Mouse (Mus musculus) G1E (cell line): ENCODE data around the gene Igfbp1. TPM values are rescaled to one million over a fixed set of nuclear protein-coding genes. Genes with fewer than 3 reads are reported as not detected.

ENCODE experiments used
- ATAC-seq: 2 replicates; pipeline ENCODE4 v1.8.0; 2016; ENCODE audit warnings: mild to moderate bottlenecking; ENCODE audit not compliant: insufficient number of reproducible peaks, poor library complexity, low FRiP score, severe bottlenecking; ENCODE audit errors: extremely low read depth
- DNase-seq: peaks from one replicate; pipeline ENCODE4 v3.0.0; 2012; ENCODE audit warnings: low spot score
- H3K27me3 ChIP-seq: 2 replicates; pipeline ENCODE4 v1.6.1; 2012; ENCODE audit warnings: mild to moderate bottlenecking, low read length, inconsistent platforms; ENCODE audit not compliant: insufficient read depth
- H3K36me3 ChIP-seq: replicated peaks from 2 replicates; pipeline ENCODE3; 2012; ENCODE audit warnings: mild to moderate bottlenecking, inconsistent platforms
- H3K4me1 ChIP-seq: 2 replicates; pipeline ENCODE4 v1.6.1; 2012; ENCODE audit warnings: low read depth, low read length, inconsistent platforms, mixed read lengths; ENCODE audit not compliant: insufficient read depth
- H3K4me3 ChIP-seq: 2 replicates; pipeline ENCODE4 v1.5.1; 2012; ENCODE audit warnings: low read depth, mild to moderate bottlenecking, inconsistent platforms, low read length, moderate library complexity, mixed read lengths
- H3K9me3 ChIP-seq: replicated peaks from 2 replicates; pipeline ENCODE4 v1.6.1; 2012; ENCODE audit warnings: inconsistent platforms
- CTCF ChIP-seq: IDR thresholded peaks from 2 replicates; pipeline ENCODE4 v1.5.1; 2012; ENCODE audit warnings: low read depth, low read length, inconsistent platforms, mixed read lengths
- GATA1 ChIP-seq: IDR thresholded peaks from 2 replicates; pipeline ENCODE4 v1.6.1; 2012; ENCODE audit warnings: borderline replicate concordance, low read length, inconsistent platforms, mixed read lengths
- GATA2 ChIP-seq: IDR thresholded peaks from 2 replicates; pipeline ENCODE4 v1.6.1; 2012; ENCODE audit warnings: low read depth, low read length, inconsistent platforms, borderline replicate concordance
- POLR2AphosphoS5 ChIP-seq: IDR thresholded peaks from 2 replicates; pipeline ENCODE4 v1.6.1; 2012; ENCODE audit warnings: low read depth, low read length, inconsistent platforms; ENCODE audit not compliant: insufficient replicate concordance
- TAL1 ChIP-seq: conservative IDR thresholded peaks from 2 replicates; pipeline ENCODE4 v1.6.1; 2012; ENCODE audit warnings: low read depth, low read length, inconsistent platforms, mixed read lengths
- polyA plus RNA-seq: library from polyadenylated mRNA; stranded (reverse); fragments of >175 nt; gene quantifications from 2 replicates; pipeline ENCODE4 v1.2.3, GENCODE M21; 2012
- total RNA-seq, 2 experiments: library from RNA; stranded (forward) in 1 of 2; stranded (reverse) in 1 of 2; fragments of 200-1000 nt in 1 of 2; fragments of >200 nt in 1 of 2; fragmentation: Nextera tagmentation in 1 of 2; gene quantifications; 2 replicates each; pipeline ENCODE4 v1.2.3; 2014 to 2017

The Igfbp1 gene
- total and polyA plus RNA-seq, 3 experiments = 0.27 TPM; not detected in 2

DNA sequence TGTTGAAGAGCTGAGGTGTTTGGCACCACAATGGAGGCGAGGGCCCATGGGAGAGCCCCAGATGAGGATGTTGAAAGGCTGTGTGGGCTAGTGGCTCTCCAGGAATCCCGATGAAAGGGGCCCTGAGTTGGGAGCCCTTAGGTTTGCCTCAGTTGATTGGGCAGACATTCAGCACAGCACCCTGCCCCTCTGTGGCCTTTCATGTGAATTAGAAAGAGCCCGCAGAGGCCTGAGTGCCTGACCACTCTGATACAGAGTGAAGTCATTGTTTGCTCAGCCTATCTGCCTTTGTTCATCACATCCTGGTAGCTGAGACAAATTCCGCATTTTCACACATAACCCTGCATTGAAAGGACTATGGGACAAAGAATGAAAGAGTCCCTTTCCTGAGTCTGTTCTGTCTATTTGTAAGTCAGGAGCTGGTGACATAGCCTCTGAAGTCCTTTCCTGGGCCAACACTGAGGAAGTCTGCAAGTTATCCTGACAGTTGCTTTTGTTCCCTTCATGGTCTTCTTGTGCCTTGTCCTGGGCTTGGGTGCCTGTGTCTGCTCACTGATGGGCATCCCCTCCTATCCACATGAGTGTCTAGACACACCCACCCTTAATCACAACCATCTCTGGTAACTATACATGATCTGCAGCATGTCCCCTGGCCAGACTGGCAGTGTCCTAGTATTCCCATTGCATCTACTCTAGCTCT is 41.6 kb downstream of the Igfbp1 start:
- Histone ChIP-seq H3K27me3 (no peaks in the 10 kb centered on the region), H3K36me3 (no peaks in the 10 kb centered on the region), H3K4me3 (no peak overlapping the region), H3K4me1 (no peaks in the 10 kb centered on the region), H3K9me3 (no peaks in the 10 kb centered on the region)
- DNase-seq = no peak
- ATAC-seq = no peak
- no peak for TF ChIP-seq TAL1
- no peak for TF ChIP-seq POLR2AphosphoS5
- TF ChIP-seq GATA2 = no peak
- TF ChIP-seq GATA1 = no peak
- TF ChIP-seq CTCF = no peak

DNA sequence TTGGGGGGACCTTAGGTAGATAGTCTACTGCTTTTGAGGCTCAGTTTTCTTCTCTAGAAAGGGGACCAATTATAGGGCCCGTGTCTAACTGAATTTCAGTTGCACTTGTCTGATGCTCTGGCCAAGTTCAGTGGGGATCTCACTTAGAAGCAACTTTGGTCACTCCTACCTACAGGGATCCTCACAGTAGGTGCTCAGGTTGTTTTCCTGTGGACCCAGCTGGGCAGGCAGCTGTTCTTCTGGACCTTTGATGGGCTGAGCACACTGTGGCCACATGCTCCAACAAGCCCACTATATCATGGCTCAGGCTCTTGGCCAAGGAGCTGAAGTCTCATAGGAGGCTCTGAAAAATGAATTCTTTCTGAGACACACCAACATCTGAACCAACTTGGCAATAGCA is 47.2 kb downstream of the Igfbp1 start:
- DNase-seq = no peak
- Histone ChIP-seq H3K4me1 (no peaks in the 10 kb centered on the region), H3K27me3 (no peaks in the 10 kb centered on the region), H3K4me3 (no peak overlapping the region), H3K36me3 (no peaks in the 10 kb centered on the region), H3K9me3 (no peaks in the 10 kb centered on the region)
- ATAC-seq = no peak
- TF ChIP-seq TAL1 (no peak), CTCF (no peak), GATA1 (no peak), POLR2AphosphoS5 (no peak), GATA2 (no peak)

DNA sequence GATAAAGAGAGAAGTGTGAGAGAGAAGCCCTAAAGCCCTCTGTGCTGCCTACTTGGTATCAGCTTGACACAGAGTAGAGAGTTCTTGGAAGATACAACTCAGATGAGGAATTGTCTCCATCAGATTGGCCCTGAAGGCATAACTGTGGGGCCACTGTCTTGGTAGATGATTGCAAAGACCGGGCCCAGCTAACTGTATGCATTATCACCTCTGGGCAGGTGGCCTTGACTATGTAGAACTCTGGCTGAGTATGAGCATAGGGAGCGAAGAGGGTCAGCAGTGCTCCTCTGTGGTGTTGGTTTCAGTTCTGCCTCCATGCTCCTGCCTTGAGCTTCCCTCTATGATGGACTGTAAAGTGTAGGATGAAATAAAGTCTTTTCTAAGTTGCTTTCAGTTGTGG is 52.8 kb downstream of the Igfbp1 start:
- H3K9me3 ChIP-seq = no peaks in the 10 kb centered on the region; the same call in 1 of the 2 replicates
- ATAC-seq = no peak
- TF ChIP-seq POLR2AphosphoS5 = no peak
- no peak for TF ChIP-seq GATA1
- TF ChIP-seq GATA2 = no peak
- no peak for TF ChIP-seq CTCF
- no peaks in the 10 kb centered on the region for H3K27me3 ChIP-seq
- H3K4me3 ChIP-seq = no peak overlapping the region
- no peak for DNase-seq
- no peaks in the 10 kb centered on the region for H3K36me3 ChIP-seq
- H3K4me1 ChIP-seq = no peaks in the 10 kb centered on the region

DNA sequence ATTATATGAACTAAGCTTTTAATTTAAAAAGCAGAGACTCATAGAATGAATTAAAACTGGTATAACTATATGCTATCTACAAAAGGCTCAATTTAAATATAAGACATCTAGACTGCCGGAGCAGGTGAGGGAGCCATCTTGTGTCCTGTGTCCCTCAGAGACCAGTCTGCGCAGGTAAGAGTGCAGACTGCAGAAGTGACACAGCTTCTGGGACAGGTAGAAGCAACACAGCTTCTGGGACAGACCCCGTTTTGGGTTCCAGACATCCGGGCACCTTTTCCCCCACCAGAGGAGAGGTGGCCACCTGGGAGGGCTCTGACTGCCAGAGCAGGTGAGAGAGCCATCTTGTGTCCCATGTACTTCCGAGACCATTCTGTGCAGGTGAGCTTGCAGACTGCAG is 53.3 kb downstream of the Igfbp1 start:
- ATAC-seq (no peak), DNase-seq (no peak)
- Histone ChIP-seq H3K36me3 (no peaks in the 10 kb centered on the region), H3K4me3 (no peak overlapping the region), H3K4me1 (no peaks in the 10 kb centered on the region), H3K27me3 (no peaks in the 10 kb centered on the region), H3K9me3 (no peaks in the 10 kb centered on the region; the same call in 1 of the 2 replicates)
- TF ChIP-seq GATA2 = no peak
- no peak for TF ChIP-seq GATA1
- no peak for TF ChIP-seq TAL1
- TF ChIP-seq CTCF = no peak
- TF ChIP-seq POLR2AphosphoS5 = no peak

Other genes starting within 250 kb of the Igfbp1 start
- gene Adcy1, start 134.3 kb upstream of the Igfbp1 start, total RNA-seq (2014; fragmentation: Nextera tagmentation) = not detected in 2 replicates
- 0.06 and 0.16 TPM in 2 replicates for gene Adcy1, start 134.3 kb upstream of the Igfbp1 start, total RNA-seq (2017)
- gene Adcy1, start 134.3 kb upstream of the Igfbp1 start, polyA plus RNA-seq = not detected in 2 replicates
- not detected in 2 replicates for gene Gm11985, start 9.2 kb upstream of the Igfbp1 start, total RNA-seq (2014; fragmentation: Nextera tagmentation)
- gene Gm11985, start 9.2 kb upstream of the Igfbp1 start, total RNA-seq (2017) = 0.11 TPM in 1 of 2 replicates, not detected in the other
- not detected in 2 replicates for gene Gm11985, start 9.2 kb upstream of the Igfbp1 start, polyA plus RNA-seq
- gene Igfbp3, start 16.1 kb downstream of the Igfbp1 start, total RNA-seq (2014; fragmentation: Nextera tagmentation) = not detected in 2 replicates
- gene Igfbp3, start 16.1 kb downstream of the Igfbp1 start, total RNA-seq (2017) = 0.16 and 0.17 TPM in 2 replicates
- gene Igfbp3, start 16.1 kb downstream of the Igfbp1 start, polyA plus RNA-seq = not detected in 2 replicates